Mouse (Mus musculus): ENCODE data around the gene Vamp5. TPM values are rescaled to one million over a fixed set of nuclear protein-coding genes. Genes with fewer than 3 reads are reported as not detected.

The Vamp5 gene
- total and polyA plus RNA-seq, 3 experiments = 465 to 593 TPM; not detected in 1

- no peaks in the 10 kb centered on the region for H3K9me3 ChIP-seq (replicated peaks; ENCODE audit: insufficient read depth, low read length)
- DNase-seq (ENCODE audit: low read depth, low spot score) = no peak
- TF ChIP-seq NELFE (IDR thresholded peaks at IDR 0.05; ENCODE audit: low read depth, low read length) (no peak), TAL1 (IDR thresholded peaks at IDR 0.05; ENCODE audit: low read length) (no peak), USF1 (IDR thresholded peaks at IDR 0.05; ENCODE audit: low read depth, low read length) (no peak), ZMIZ1 (IDR thresholded peaks at IDR 0.05; ENCODE audit: low read depth, low read length) (no peak), MAFK (IDR thresholded peaks at IDR 0.05; ENCODE audit: borderline replicate concordance, low read depth, low read length) (no peak), GATA1 (IDR thresholded peaks at IDR 0.05; ENCODE audit: low read depth, low read length) (no peak), KAT2A (conservative IDR thresholded peaks at IDR 0.05; ENCODE audit: low read depth, low read length) (no peak), ZKSCAN1 (IDR thresholded peaks at IDR 0.05; ENCODE audit: low read depth, low read length) (no peak), MYC (IDR thresholded peaks at IDR 0.05; ENCODE audit: low read depth, low read length) (no peak), USF2 (IDR thresholded peaks at IDR 0.05; ENCODE audit: borderline replicate concordance in 1 of 2, insufficient read depth in 1 of 2, low read depth in 1 of 2, low read length in 2 of 2) (no peak), ELF1 (IDR thresholded peaks at IDR 0.05; ENCODE audit: low read depth, low read length) (no peak), ZNF384 (IDR thresholded peaks at IDR 0.05; ENCODE audit: low read depth, low read length) (no peak), JUND (IDR thresholded peaks at IDR 0.05; ENCODE audit: low read depth, low read length) (no peak), CTCF (IDR thresholded peaks at IDR 0.05 in 2 of 3, conservative IDR thresholded peaks at IDR 0.05 in 1 of 3; ENCODE audit: control insufficient read depth in 1 of 3, insufficient read depth in 1 of 3, low read depth in 2 of 3, low read length in 3 of 3, poor library complexity in 1 of 3, severe bottlenecking in 1 of 3) (no peak), MEF2A (IDR thresholded peaks at IDR 0.05; ENCODE audit: extremely low read depth, insufficient replicate concordance, low read depth, low read length, poor library complexity, severe bottlenecking) (no peak), POLR2AphosphoS5 (IDR thresholded peaks at IDR 0.05; ENCODE audit: borderline replicate concordance, low read depth, low read length) (no peak)
- H3K4me3 ChIP-seq (ENCODE audit: control insufficient read depth in 1 of 2, insufficient read depth in 1 of 2, low read depth in 2 of 2, low read length in 2 of 2) = no peak overlapping the region
- H3K27me3 ChIP-seq (ENCODE audit: control insufficient read depth in 1 of 2, insufficient read depth in 2 of 2, low read length in 2 of 2) = no peaks in the 10 kb centered on the region
- no peaks in the 10 kb centered on the region for H3K79me2 ChIP-seq (ENCODE audit: control insufficient read depth, insufficient read depth, low read length, poor library complexity)
- H3K27ac ChIP-seq (ENCODE audit: control insufficient read depth, low read depth, low read length) = no peak overlapping the region
- H3K4me1 ChIP-seq (ENCODE audit: control insufficient read depth in 1 of 2, insufficient read depth in 2 of 2, low read length in 2 of 2) = no peaks in the 10 kb centered on the region
- no peak overlapping the region for H3K9ac ChIP-seq (ENCODE audit: control insufficient read depth, low read depth, low read length, poor library complexity, severe bottlenecking)
- H3K36me3 ChIP-seq (ENCODE audit: control insufficient read depth in 1 of 2, insufficient read depth in 2 of 2, low read length in 2 of 2) = peaks cover 0 to 24% of the 10 kb centered on the region in 2 experiments; a peak in 2 of 4 replicates
These were observed 47.2 kb downstream of the Vamp5 start for GRCm38 (mm10) chr6:72333111-72333510.

- no peak for TF ChIP-seq RCOR1 (IDR thresholded peaks at IDR 0.05; ENCODE audit: low read depth, low read length)
- TF ChIP-seq CHD2 (IDR thresholded peaks at IDR 0.05; ENCODE audit: low read length) = no peak
- TF ChIP-seq JUND (IDR thresholded peaks at IDR 0.05; ENCODE audit: low read depth, low read length) = no peak
- no peak for TF ChIP-seq MYB (IDR thresholded peaks at IDR 0.05; ENCODE audit: low read depth, low read length)
- no peak for TF ChIP-seq CTCF (IDR thresholded peaks at IDR 0.05 in 2 of 3, conservative IDR thresholded peaks at IDR 0.05 in 1 of 3; ENCODE audit: control insufficient read depth in 1 of 3, insufficient read depth in 1 of 3, low read depth in 2 of 3, low read length in 3 of 3, poor library complexity in 1 of 3, severe bottlenecking in 1 of 3)
- TF ChIP-seq MYC (IDR thresholded peaks at IDR 0.05; ENCODE audit: low read depth, low read length) = no peak
- no peak for TF ChIP-seq POLR2AphosphoS5 (IDR thresholded peaks at IDR 0.05; ENCODE audit: borderline replicate concordance, low read depth, low read length)
- TF ChIP-seq ZKSCAN1 (IDR thresholded peaks at IDR 0.05; ENCODE audit: low read depth, low read length) = no peak
- no peak for TF ChIP-seq ZC3H11A (IDR thresholded peaks at IDR 0.05; ENCODE audit: low read depth, low read length)
- no peak for TF ChIP-seq CHD1 (IDR thresholded peaks at IDR 0.05; ENCODE audit: low read depth, low read length)
- no peak for TF ChIP-seq MAFK (IDR thresholded peaks at IDR 0.05; ENCODE audit: borderline replicate concordance, low read depth, low read length)
- no peak for TF ChIP-seq NRF1 (IDR thresholded peaks at IDR 0.05; ENCODE audit: insufficient read depth, low read depth, low read length, poor library complexity, severe bottlenecking)
- TF ChIP-seq EP300 (IDR thresholded peaks at IDR 0.05; ENCODE audit: low read depth in 1 of 2, low read length in 2 of 2) = no peak
- TF ChIP-seq POLR2A (IDR thresholded peaks at IDR 0.05; ENCODE audit: control insufficient read depth in 1 of 2, insufficient read depth in 1 of 2, low read depth in 1 of 2, low read length in 2 of 2, poor library complexity in 1 of 2) = no peak
- TF ChIP-seq USF2 (IDR thresholded peaks at IDR 0.05; ENCODE audit: borderline replicate concordance in 1 of 2, insufficient read depth in 1 of 2, low read depth in 1 of 2, low read length in 2 of 2) = no peak
- no peaks in the 10 kb centered on the region for H3K9me3 ChIP-seq (replicated peaks; ENCODE audit: insufficient read depth, low read length)
- H3K79me2 ChIP-seq (ENCODE audit: control insufficient read depth, insufficient read depth, low read length, poor library complexity) = no peaks in the 10 kb centered on the region
- no peaks in the 10 kb centered on the region for H3K4me1 ChIP-seq (ENCODE audit: control insufficient read depth in 1 of 2, insufficient read depth in 2 of 2, low read length in 2 of 2)
- no peak overlapping the region for H3K9ac ChIP-seq (ENCODE audit: control insufficient read depth, low read depth, low read length, poor library complexity, severe bottlenecking)
- DNase-seq (ENCODE audit: low read depth, low spot score) = no peak
- peaks cover 0 to 32% of the 10 kb centered on the region in 2 experiments; a peak in 2 of 4 replicates for H3K36me3 ChIP-seq (ENCODE audit: control insufficient read depth in 1 of 2, insufficient read depth in 2 of 2, low read length in 2 of 2)
- no peaks in the 10 kb centered on the region for H3K27me3 ChIP-seq (ENCODE audit: control insufficient read depth in 1 of 2, insufficient read depth in 2 of 2, low read length in 2 of 2)
- no peak overlapping the region for H3K27ac ChIP-seq (ENCODE audit: control insufficient read depth, low read depth, low read length)
- H3K4me3 ChIP-seq (ENCODE audit: control insufficient read depth in 1 of 2, insufficient read depth in 1 of 2, low read depth in 2 of 2, low read length in 2 of 2) = no peak overlapping the region
These were observed 50.1 kb downstream of the Vamp5 start for GRCm38 (mm10) chr6:72330133-72330532.

Data from MEL (cell line).